Mouse (Mus musculus) megakaryocyte, embryonic 14.5 days (primary cell): Measurements from ENCODE around the gene Rho. TPM values are rescaled to one million over a fixed set of nuclear protein-coding genes. Genes with fewer than 3 reads are reported as not detected.
A peak's percentile ranks its signal among the peaks of the same experiment; 100 is the strongest.

Experiments used
- H3K27me3 ChIP-seq: replicated peaks from 2 replicates; pipeline ENCODE3; 2012; ENCODE audit warnings: inconsistent platforms
- H3K36me3 ChIP-seq: replicated peaks from 2 replicates; pipeline ENCODE3; 2012; ENCODE audit warnings: low read length, inconsistent platforms, mixed read lengths
- H3K4me1 ChIP-seq: 2 replicates; pipeline ENCODE4 v1.6.1; 2012; ENCODE audit warnings: inconsistent platforms
- H3K4me3 ChIP-seq: replicated peaks from 2 replicates; pipeline ENCODE3; 2012; ENCODE audit warnings: moderate library complexity, mild to moderate bottlenecking, inconsistent platforms
- H3K9me3 ChIP-seq: 2 replicates; pipeline ENCODE4 v1.6.1; 2012; ENCODE audit warnings: inconsistent platforms
- FLI1 ChIP-seq: IDR thresholded peaks from 2 replicates; pipeline ENCODE4 v1.6.1; 2012; ENCODE audit warnings: low read length, inconsistent platforms, mixed read lengths
- GATA1 ChIP-seq: IDR thresholded peaks from 3 replicates; pipeline ENCODE4 v1.6.1; 2012; ENCODE audit warnings: mixed read lengths, low read length, inconsistent platforms, borderline replicate concordance
- polyA plus RNA-seq: library from polyadenylated mRNA; stranded (reverse); fragments of >175 nt; gene quantifications from 2 replicates; pipeline ENCODE4 v1.2.3, GENCODE M21; 2012; ENCODE audit warnings: low replicate concordance; ENCODE audit not compliant: insufficient read depth

The Rho gene
- polyA plus RNA-seq, 1 experiment, result not detected

DNA sequence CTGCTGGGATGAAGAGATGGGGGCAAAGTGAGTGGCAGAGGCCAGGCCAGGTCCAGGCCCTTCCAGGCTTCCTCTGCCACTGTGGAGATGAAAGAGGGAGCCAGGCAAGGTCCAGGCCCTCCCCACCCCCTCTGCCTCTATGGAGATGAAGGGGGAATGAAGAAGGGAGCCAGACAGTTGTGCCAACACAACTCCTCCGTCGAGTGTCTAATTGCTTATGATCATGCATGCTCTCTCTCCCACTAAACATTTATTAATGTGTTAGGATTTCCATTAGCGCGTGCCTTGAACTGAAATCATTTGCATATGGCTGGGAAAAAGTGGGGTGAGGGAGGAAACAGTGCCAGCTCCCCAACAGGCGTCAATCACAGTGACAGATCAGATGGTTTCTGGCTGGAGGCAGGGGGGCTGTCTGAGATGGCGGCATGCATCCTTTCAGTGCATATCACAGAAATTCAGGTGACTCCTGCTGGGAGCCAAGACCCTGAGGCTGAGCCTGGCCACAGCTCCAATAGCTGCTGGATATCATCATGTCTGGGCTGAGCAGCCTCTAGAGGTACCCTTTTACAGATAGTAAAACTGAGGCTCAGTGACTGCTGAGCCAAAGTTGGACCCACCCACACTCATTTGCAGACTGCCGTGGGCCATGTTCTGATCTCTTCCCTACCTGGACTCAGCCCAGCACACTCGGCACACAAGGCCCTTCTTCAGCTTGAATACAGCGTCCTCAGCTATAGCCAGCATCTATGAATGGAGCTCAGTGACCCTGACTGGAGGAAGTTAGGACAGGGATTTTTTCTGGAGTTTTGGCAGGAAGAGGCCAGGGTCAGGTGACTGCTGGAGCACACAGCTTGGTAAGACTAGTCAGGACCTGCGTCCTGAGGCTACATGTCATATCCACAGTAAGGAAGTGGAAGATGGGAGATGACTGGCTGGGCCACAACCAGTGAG, 4.0 kb upstream of the Rho start:
- H3K9me3 ChIP-seq, result no peaks in the 10 kb centered on the region
- peaks cover 88% of the 10 kb centered on the region for H3K27me3 ChIP-seq
- H3K4me1 ChIP-seq, result peaks cover 33% of the 10 kb centered on the region; the same call in 1 of the 2 replicates
- H3K36me3 ChIP-seq, result no peaks in the 10 kb centered on the region
- TF ChIP-seq GATA1 (no peak), FLI1 (no peak)
- H3K4me3 ChIP-seq, result no peak overlapping the region

DNA sequence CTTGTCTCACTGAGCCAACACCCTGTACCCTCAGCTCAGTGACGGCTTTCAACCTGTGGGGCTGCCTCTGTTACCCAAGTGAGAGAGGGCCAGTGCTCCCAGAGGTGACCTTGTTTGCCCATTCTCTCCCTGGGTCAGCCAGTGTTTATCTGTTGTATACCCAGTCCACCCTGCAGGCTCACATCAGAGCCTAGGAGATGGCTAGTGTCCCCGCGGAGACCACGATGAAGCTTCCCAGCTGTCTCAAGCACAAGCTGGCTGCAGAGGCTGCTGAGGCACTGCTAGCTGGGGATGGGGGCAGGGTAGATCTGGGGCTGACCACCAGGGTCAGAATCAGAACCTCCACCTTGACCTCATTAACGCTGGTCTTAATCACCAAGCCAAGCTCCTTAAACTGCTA, 1.5 kb upstream of the Rho start:
- H3K4me3 ChIP-seq, result no peak overlapping the region
- TF ChIP-seq FLI1 (no peak), GATA1 (no peak)
- H3K36me3 ChIP-seq, result no peaks in the 10 kb centered on the region
- peaks cover 91% of the 10 kb centered on the region for H3K27me3 ChIP-seq
- H3K4me1 ChIP-seq, result peaks cover 26% of the 10 kb centered on the region; the same call in 1 of the 2 replicates
- H3K9me3 ChIP-seq, result no peaks in the 10 kb centered on the region

DNA sequence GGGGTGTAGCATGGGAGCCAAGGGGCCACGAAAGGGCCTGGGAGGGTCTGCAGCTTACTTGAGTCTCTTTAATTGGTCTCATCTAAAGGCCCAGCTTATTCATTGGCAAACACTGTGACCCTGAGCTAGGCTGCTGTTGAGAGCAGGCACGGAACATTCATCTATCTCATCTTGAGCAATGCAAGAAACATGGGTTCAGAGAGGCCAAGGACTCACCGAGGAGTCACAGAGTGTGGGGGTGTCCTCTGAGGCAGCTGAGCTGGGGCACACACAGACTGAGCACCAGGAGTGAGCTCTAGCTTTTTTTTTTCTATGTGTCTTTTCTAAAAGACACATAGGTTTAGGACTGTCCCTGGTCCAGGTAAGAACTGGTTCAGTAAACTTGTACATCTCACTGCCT, 843 bp downstream of the Rho start:
- no peak overlapping the region for H3K4me3 ChIP-seq
- peaks cover 21% of the 10 kb centered on the region; the same call in 1 of the 2 replicates for H3K4me1 ChIP-seq
- H3K27me3 ChIP-seq, result peaks cover 87% of the 10 kb centered on the region
- no peaks in the 10 kb centered on the region for H3K36me3 ChIP-seq
- TF ChIP-seq GATA1 (no peak), FLI1 (no peak)
- no peaks in the 10 kb centered on the region for H3K9me3 ChIP-seq

DNA sequence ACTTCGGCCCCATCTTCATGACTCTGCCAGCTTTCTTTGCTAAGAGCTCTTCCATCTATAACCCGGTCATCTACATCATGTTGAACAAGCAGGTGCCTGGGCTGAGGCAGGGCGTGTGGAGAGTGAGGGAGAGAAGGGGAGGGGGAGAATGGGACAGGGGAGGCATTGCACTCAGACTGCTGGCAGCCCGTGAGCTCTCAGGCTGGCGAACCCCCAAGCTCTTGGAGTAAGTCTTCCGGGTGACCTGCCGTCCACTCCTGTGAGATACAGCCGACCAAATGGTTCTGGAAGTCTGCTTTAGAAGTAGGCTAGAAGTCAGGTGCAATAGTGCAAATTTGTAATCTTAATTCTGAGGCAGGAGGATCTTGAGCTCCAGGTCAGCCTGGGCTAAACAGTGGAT, 4.0 kb downstream of the Rho start:
- Histone ChIP-seq H3K4me1 (peaks cover 3% of the 10 kb centered on the region), H3K4me3 (no peak overlapping the region), H3K27me3 (peaks cover 64% of the 10 kb centered on the region), H3K36me3 (no peaks in the 10 kb centered on the region), H3K9me3 (peaks cover 10% of the 10 kb centered on the region; the same call in 1 of the 2 replicates)
- TF ChIP-seq FLI1 (no peak), GATA1 (no peak)

GRCm38 (mm10) chr6:115938011-115938410, 6.5 kb downstream of the Rho start:
- TF ChIP-seq GATA1, result no peak
- TF ChIP-seq FLI1, result no peak
- Histone ChIP-seq H3K4me3 (no peak overlapping the region), H3K27me3 (peaks cover 50% of the 10 kb centered on the region)

DNA sequence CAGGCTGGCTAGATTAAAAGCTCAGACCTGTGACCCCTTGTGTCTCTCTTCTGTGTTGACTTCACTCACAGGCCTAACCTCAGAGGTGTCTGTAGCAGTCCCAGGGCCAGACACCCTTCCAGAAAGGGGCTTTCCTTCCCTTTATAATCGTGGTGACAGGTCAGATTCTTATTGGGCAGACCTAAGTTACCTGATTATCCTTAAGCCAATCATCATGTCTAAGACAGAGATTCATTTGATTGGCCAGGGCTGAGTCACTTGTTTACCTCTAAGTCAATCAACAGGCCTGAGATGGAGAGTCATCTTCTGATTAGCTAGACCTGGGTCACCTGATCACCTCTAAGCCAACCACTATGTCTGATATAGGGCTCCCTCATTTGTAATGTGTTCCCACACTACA, 7.2 kb downstream of the Rho start:
- Histone ChIP-seq H3K4me3 (no peak overlapping the region), H3K9me3 (peaks cover 10% of the 10 kb centered on the region; the same call in 1 of the 2 replicates)
- TF ChIP-seq FLI1 (no peak), GATA1 (no peak)

More at GRCm38 (mm10) chr6:115938011-115938410, 6.5 kb downstream of the Rho start:
- Histone ChIP-seq H3K9me3 (peaks cover 10% of the 10 kb centered on the region; the same call in 1 of the 2 replicates), H3K4me1 (peaks cover 26% of the 10 kb centered on the region), H3K36me3 (no peaks in the 10 kb centered on the region)

GRCm38 (mm10) chr6:115940603-115941002, 9.1 kb downstream of the Rho start:
- Histone ChIP-seq H3K4me3 (no peak overlapping the region), H3K9me3 (peaks cover 10% of the 10 kb centered on the region; the same call in 1 of the 2 replicates), H3K27me3 (peaks cover 36% of the 10 kb centered on the region), H3K4me1 (peaks cover 51% of the 10 kb centered on the region), H3K36me3 (no peaks in the 10 kb centered on the region)
- TF ChIP-seq FLI1, result no peak

More for the DNA sequence above, 7.2 kb downstream of the Rho start:
- Histone ChIP-seq H3K27me3 (peaks cover 44% of the 10 kb centered on the region), H3K36me3 (no peaks in the 10 kb centered on the region), H3K4me1 (peaks cover 33% of the 10 kb centered on the region)

GRCm38 (mm10) chr6:115941128-115941527, 9.6 kb downstream of the Rho start:
- H3K36me3 ChIP-seq, result no peaks in the 10 kb centered on the region
- TF ChIP-seq GATA1 (no peak), FLI1 (no peak)
- peaks cover 34% of the 10 kb centered on the region for H3K27me3 ChIP-seq
- peaks cover 56% of the 10 kb centered on the region for H3K4me1 ChIP-seq
- H3K4me3 ChIP-seq, result no peak overlapping the region
- H3K9me3 ChIP-seq, result peaks cover 10% of the 10 kb centered on the region; the same call in 1 of the 2 replicates

DNA sequence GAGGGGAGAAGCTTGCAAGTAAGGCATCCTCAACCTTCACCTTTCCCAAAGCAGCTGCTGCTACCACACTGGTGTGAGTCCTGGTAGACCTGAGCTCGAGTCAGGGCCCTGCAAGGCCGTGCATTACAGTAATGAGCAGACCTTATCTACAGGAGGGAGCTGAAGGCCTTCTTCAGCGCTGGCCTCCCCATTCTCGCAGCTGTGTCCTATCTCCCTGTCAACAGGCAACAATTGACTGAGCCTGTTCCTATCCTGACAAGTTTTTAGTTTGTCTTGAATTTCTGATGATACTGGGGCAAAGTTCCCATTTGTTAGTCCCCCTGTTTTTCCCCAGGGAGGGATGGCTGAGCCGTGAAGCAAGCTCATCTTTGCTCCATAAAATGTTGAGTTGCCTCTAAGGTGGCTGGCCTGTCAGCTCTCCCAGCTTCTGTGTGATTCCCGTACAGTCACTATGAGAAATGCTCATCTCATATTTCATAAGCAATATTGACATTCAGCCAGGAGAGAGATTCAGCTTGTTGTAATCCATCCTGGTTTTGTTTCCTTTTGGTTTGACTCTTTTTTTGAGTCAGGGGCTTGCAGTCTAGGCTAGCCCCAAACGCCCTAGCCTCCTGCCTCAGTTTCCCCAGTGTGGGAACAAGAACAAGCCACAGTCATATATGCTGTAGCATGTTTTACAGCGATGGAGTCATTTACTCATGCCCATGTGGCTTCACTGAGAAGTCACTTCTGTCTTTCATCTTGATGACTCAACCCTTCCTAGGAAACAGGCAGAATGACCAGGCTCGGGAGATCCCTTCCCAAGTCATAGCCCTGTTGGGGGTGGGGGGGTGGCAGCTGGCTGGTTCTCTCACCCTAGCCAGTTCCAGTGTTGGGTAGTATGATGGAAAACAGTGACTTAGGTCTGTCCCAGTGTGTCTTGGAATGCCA, 12.2 kb downstream of the Rho start:
- Histone ChIP-seq H3K4me1 (peaks cover 77% of the 10 kb centered on the region), H3K4me3 (peak overlapping the region; percentile 20), H3K9me3 (no peaks in the 10 kb centered on the region), H3K27me3 (peaks cover 44% of the 10 kb centered on the region), H3K36me3 (no peaks in the 10 kb centered on the region)
- TF ChIP-seq FLI1 (no peak), GATA1 (no peak)
